Mouse (Mus musculus): ENCODE measurements around the gene Tef.
A peak's percentile ranks its signal among the peaks of the same experiment; 100 is the strongest.

The Tef gene

DNA sequence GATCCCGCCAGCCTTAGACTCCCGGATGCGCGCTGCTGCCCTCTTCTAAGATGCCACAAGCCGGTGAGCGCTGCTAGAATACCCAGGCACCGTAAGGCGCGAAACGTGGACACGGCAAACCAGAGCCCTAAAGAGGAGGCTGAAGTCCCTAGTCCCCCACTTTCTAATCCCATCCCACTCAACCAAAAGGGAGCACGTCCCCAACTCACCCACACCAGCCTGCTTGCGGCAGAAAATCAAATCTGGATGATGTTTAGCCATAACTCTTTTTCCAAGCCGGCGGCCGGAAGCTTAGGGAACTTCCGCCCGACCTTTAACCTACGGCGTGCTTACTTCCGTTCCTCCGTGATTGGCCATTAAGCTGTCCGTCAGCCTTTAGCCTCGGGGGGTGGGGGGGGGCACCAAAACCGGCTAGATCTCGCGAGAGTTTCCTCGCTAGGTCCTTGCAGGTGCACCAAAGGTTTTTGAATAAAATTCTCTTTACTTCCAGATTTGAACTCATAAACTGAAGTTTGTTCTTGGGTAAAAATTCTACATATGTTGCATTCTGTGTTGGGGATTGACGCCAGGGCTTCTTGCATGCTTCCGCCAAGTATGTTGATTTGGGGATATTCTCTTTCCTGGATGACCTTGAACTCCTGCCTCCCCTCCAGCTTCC, 69.5 kb downstream of the Tef start, which contains the start of gene Phf5a:
Gene Phf5a, minus strand, starts transcription at position 308 of the 658 bp plus-strand sequence.
- peak; percentile 87 for ATAC-seq (ENCODE audit: insufficient number of reproducible peaks, low FRiP score, low TSS enrichment)

DNA sequence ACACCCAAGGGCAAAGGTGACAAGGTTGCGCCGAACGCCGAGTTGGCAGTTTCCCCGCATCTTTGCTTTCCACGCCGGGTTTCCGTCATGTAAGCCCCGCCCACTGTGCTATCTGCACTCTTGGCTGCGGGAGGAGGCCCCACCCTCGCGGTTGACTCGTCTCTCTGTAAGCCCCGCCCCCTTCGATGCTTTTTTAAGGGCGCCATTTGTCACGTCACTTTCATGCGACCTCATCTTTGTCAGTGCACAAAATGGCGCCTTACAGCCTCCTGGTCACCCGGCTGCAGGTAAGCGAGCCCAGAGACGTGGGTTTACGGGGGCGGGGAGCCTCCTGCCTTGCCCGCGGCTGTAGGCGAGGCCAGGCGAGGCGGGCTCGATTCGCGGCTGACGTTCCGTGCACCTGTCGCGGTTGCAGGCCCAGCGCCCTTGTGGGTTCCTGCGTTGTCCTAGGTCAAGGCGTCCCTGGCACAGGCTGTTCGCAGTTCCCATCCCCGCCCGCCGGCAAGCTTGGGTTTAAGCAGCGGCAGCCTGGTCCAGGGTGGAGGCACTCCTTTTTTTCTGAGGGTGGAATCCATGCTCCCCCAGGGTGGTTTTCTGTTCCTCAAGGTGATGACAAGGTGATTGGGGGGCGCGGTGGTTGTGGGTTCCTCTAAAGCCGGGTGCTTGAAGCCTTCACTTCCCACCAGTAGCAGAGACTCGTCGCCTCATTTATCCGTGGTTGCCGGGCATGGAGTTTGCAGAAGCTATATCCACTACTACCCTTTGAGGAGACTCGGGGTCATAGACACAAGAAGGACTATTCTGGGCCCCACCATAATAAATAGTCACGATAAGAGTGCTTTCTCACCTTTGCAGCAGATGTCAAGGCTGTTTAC, 70.3 kb downstream of the Tef start, which contains the start of gene Aco2:
Gene Aco2, plus strand, starts transcription at position 48 of the 875 bp plus-strand sequence.
- ATAC-seq (ENCODE audit: insufficient number of reproducible peaks, low FRiP score, low TSS enrichment), result peak; percentile 75
